Mouse (Mus musculus) layer of hippocampus, adult 9-10 months (tissue): Measurements from ENCODE around the gene Atp6v0b.

Source experiments
- DNase-seq: peaks from one replicate; pipeline ENCODE4 v3.0.0; 2022; ENCODE audit warnings: low spot score

Atp6v0b gene

DNA sequence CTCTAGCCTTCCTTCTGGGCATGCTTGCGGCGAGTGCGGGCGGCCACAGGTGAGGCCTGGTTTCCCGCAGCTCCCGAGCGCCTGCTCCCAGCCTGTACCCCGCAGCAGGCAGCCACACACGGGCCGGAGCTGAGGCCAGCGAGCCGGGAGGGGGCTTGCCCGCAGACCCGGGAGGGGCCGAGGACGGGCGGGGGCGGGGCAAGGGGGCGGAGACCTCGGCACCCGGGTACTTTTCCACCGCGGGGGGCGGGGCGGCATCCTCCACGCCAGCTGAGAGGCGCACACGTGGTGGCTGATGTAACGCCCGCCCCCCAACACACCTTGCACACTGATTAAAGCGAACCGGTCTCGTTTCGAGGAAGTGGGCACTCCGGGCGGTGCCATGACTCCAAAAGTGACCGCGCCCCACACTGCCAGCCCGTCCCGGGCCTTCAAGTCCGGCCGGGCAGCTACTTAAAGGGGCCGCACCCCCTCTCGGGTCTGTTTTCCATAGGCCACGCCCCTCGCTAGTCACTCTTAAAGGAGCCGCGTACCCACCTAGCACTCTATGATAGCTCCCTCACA lies 50.8 kb downstream of the Atp6v0b start:
- peak; percentile 68 for DNase-seq

DNA sequence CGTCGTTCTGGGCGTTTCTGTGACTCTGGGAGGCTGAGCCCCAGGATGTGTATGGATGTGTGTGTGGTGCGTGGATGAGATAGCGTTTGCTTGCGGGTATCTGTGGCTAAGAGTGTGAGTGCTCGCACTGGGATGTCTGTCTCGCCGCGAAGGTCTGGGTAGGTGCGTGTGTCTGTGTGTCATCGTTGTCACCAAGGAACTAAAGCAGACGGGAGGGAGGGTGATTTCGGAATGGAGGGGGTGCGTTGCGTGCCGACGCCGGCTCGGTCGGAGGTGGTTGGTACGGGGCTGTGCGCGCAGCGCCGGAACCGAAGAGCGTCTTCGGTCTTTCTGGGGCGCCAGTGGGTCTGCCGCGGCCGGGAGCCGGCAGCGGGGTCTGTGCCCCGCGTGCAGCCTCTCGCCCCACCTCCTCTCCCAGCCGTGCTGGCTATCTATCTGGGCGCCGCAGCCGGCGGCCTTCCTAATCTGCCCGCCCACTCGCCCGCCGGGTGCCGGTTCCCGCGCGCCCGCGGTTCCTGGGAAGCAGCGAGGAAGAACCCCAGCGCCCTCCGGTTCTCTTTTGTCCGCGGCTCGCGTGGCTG lies 51.5 kb downstream of the Atp6v0b start:
- no peak for DNase-seq

GRCm38 (mm10) chr4:117834845-117835530 lies 52.1 kb downstream of the Atp6v0b start:
- no peak for DNase-seq

- DNase-seq = no peak
Observed at GRCm38 (mm10) chr4:117834457-117834844, 52.7 kb downstream of the Atp6v0b start, which contains the start of gene Slc6a9. Slc6a9 (plus strand) TSS chr4:117834506.
